Mouse (Mus musculus) hindbrain, embryonic 12.5 days (tissue): ENCODE measurements at regions not wholly inside any gene's neighbourhood (a gene's known extent, or its start where the extent isn't known, plus 50 kb on each side); places are given as distances from the start of the nearest gene placed in this dataset.

ENCODE experiments used
- ATAC-seq: fragments of 200-750 bp; cut with Nextera tagmentation; 2 replicates; pipeline ENCODE4 v1.8.0; 2017; ENCODE audit warnings: moderate TSS enrichment; ENCODE audit not compliant: low FRiP score
- H3K27ac ChIP-seq: fragments of 300-500 bp; sonication (generic); 2 replicates; pipeline ENCODE4 v1.5.1; 2016; ENCODE audit warnings: mild to moderate bottlenecking
- H3K27me3 ChIP-seq: fragments of 300-500 bp; sonication (generic); 2 replicates; pipeline ENCODE4 v1.6.1; 2016; ENCODE audit warnings: mild to moderate bottlenecking
- H3K36me3 ChIP-seq: fragments of 300-500 bp; sonication (generic); 2 replicates; pipeline ENCODE4 v1.6.1; 2016; ENCODE audit warnings: mild to moderate bottlenecking
- H3K4me1 ChIP-seq: fragments of 300-500 bp; sonication (generic); 2 replicates; pipeline ENCODE4 v1.6.1; 2016
- H3K4me2 ChIP-seq: fragments of 300-500 bp; sonication (generic); replicated peaks from 2 replicates; pipeline ENCODE4 v1.6.1; 2016; ENCODE audit warnings: mild to moderate bottlenecking
- H3K4me3 ChIP-seq: fragments of 300-500 bp; sonication (generic); 2 replicates; pipeline ENCODE4 v1.5.1; 2016; ENCODE audit warnings: mild to moderate bottlenecking
- H3K9ac ChIP-seq: fragments of 300-500 bp; sonication (generic); 2 replicates; pipeline ENCODE4 v1.6.1; 2016; ENCODE audit warnings: mild to moderate bottlenecking, moderate library complexity
- H3K9me3 ChIP-seq: fragments of 300-500 bp; sonication (generic); replicated peaks from 2 replicates; pipeline ENCODE4 v1.6.1; 2016; ENCODE audit warnings: mild to moderate bottlenecking
- WGBS: fragments of 180-500 bp; shearing (Covaris S2); methylation state at CpG from one replicate; pipeline ENCODE4 v1.1.7; 2016; 5-methylcytosine and 5-hydroxymethylcytosine counted together

DNA sequence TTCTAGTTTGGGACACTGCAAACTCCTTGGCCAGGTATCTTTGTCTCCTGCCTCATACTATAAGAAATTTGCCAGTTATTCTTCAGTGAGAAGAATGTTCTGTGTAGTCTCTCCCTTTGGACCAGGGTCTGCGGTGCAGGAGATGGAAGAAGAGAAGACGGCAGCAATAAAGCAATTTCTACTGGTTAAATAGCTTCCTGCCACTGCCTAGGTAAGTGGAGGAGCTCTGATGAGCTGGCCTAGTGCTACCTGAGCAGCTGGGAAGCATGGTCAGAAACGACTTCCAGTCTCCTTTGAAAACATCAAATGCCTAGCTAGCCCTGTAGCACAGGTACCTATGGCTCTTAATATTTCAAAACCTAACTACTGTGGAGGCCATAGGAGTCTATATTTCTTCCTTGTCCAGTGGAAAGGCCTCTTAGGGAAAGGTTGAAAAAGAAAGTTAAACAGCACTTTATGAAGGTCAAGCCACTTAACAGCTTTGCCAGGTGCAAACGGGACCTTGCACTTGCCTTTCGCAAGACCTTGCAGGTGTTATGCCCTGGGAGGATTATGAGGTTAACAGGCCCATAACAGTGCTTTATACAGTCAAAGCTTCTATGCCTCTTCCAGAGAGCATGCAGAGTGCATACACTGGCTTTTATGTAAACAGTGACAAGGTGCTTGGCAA, 351.9 kb downstream of the Serpinb8 start:
- no peaks in the 10 kb centered on the region for H3K9me3 ChIP-seq
- no peak for ATAC-seq
- no peak overlapping the region for H3K4me3 ChIP-seq
- H3K27ac ChIP-seq, result no peak overlapping the region
- no peaks in the 10 kb centered on the region for H3K4me1 ChIP-seq
- H3K4me2 ChIP-seq, result no peak overlapping the region
- H3K27me3 ChIP-seq, result no peaks in the 10 kb centered on the region
- WGBS, result 85% methylated on average over 5 of the region's 5 CpGs
- H3K9ac ChIP-seq, result no peak overlapping the region
- no peaks in the 10 kb centered on the region for H3K36me3 ChIP-seq

DNA sequence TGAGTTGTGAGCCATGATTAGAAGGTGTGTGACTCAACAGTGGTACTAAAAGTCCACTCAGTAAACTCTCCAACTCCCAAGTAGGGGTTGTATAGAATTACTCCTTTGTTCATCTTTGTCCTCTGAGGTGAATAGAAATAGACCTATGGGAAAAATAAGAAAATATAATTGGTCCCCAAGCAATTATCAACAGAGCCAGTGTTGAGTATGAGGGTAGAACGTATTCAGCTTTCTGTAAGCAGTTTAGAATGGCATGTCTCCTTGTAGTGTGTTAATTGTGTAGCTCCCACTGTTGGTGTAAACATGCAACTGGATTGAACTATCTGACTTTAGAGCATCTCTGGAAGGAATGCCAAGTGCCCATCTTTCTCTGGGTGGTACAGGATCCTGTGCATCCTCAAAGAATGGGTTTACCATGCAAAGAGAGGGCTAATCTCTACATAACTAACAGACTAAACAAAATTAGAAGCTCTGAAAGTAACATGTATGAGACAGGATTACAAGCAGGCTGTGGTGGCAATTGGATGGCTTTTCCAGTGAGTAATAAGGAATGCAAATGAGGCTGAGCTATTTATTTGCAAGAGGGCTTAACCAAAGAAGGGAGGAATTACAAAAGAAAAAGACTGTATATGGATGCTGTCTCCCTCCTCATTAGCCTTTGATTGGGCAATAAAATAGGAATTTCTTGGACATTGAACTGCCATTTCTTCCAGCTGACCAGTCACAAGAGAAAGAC, 356.6 kb downstream of the Serpinb8 start:
- Histone ChIP-seq H3K36me3 (no peaks in the 10 kb centered on the region), H3K4me2 (no peak overlapping the region), H3K27ac (no peak overlapping the region), H3K4me3 (no peak overlapping the region), H3K9ac (no peak overlapping the region), H3K4me1 (no peaks in the 10 kb centered on the region), H3K27me3 (no peaks in the 10 kb centered on the region), H3K9me3 (no peaks in the 10 kb centered on the region)
- WGBS, result 69% methylated on average over 1 of the region's 1 CpGs
- no peak for ATAC-seq

DNA sequence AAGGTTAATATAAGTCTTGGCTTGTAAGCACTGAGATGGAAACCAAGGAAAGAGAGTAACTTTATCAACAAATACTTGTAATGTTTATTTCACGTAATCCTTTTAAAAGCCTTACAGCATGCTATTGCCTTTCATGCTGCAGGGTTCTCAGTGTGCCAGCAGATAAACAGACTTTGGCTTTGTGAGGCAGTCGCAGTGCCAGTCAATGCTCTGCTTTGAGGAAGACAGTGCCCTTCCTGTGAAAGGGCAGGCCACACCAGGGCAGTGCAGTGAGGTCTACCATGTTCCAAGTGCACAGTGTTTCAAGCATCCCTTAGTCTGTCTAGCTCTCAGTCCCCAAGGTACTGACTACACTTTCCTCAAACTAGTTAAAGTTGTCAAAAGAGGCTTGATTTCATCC, 360.6 kb downstream of the Serpinb8 start:
- Histone ChIP-seq H3K4me1 (no peaks in the 10 kb centered on the region), H3K36me3 (no peaks in the 10 kb centered on the region), H3K27ac (no peak overlapping the region), H3K4me2 (no peak overlapping the region), H3K4me3 (no peak overlapping the region), H3K9me3 (no peaks in the 10 kb centered on the region), H3K27me3 (no peaks in the 10 kb centered on the region), H3K9ac (no peak overlapping the region)
- 67% methylated on average over 2 of the region's 2 CpGs for WGBS
- ATAC-seq, result no peak

DNA sequence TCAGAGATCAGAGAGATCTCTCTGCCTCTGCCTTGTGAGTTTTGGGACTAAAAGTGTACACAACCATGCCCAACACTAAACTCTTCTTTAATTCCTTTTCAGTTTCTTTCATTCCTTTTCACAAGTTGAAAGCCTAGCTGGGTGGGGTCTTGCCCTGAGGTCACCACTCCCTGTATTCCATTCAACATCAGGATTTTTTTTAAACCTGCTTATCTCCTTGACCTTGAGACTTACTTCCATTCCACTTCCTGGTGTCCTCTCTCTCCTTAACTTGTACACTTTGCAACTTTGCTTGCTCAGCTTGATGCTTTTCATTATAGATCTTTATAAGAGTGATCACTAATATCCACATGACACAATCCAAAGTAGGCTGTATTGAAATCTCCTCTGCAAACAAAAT, 371.2 kb downstream of the Serpinb8 start:
- Histone ChIP-seq H3K4me2 (no peak overlapping the region), H3K9me3 (no peaks in the 10 kb centered on the region), H3K9ac (no peak overlapping the region), H3K27me3 (no peaks in the 10 kb centered on the region), H3K4me3 (no peak overlapping the region), H3K36me3 (no peaks in the 10 kb centered on the region), H3K4me1 (no peaks in the 10 kb centered on the region), H3K27ac (no peak overlapping the region)
- ATAC-seq, result no peak

DNA sequence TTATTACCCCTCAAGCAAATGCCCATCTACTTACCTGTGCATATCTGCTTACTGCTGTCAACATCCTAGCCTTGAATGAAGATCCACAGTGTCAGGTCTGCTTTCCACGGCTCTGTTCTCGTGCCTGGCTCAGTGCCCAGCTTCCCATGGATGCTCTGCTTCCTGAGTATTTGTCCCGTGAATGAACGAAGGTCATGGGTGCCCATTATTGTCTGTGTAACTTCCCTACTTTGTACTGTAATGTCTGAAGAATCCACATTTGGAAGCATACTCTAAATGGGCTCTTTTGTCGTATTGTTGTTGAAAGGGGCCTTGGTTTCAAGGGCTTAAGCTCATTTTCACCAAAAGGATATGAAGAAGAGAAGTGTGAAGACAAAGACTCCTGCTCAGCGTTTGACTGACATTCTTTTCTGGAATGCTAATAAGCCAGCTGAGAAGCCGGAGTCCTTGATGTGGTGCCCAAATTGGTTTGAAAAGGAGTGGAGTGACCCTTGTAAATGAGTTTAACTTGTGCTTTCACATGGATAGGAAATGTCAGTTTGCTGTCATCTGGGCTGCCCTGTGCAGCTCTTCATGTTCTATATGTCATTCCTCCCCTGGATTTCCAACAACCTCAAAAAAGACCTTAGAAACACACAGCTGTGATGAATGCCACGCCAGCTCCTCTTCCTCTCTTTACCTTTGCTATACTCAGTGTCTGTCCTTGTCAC, 386.0 kb downstream of the Serpinb8 start:
- WGBS, result 35% methylated on average over 8 of the region's 8 CpGs
- H3K4me1 ChIP-seq, result peaks cover 9% of the 10 kb centered on the region
- H3K36me3 ChIP-seq, result no peaks in the 10 kb centered on the region
- ATAC-seq, result peak; percentile 57
- H3K9ac ChIP-seq, result no peak overlapping the region
- H3K27me3 ChIP-seq, result no peaks in the 10 kb centered on the region
- no peaks in the 10 kb centered on the region for H3K9me3 ChIP-seq
- no peak overlapping the region for H3K27ac ChIP-seq
- no peak overlapping the region for H3K4me3 ChIP-seq
- no peak overlapping the region for H3K4me2 ChIP-seq

DNA sequence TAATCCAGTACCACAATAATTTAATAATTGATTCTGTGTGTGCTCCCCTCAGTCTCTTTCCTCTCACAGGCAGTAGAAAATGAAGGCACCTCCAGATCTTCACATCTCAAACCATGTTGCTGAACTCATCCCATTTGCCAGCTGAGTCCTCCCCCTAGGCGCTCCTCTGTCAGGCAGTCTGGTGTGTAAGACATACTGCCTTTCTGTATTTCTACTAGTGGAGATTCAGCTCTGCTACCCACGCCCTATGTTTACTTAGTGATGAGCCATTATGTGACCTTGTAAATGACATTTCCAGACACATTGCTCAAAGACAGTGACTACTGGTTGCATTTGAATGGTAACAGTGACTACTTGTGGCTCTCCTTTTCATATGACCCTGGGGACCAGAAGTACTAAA, 387.9 kb downstream of the Serpinb8 start:
- ATAC-seq, result no peak
- no peak overlapping the region for H3K27ac ChIP-seq
- no peaks in the 10 kb centered on the region for H3K9me3 ChIP-seq
- no peaks in the 10 kb centered on the region for H3K27me3 ChIP-seq
- no peaks in the 10 kb centered on the region for H3K36me3 ChIP-seq
- no peak overlapping the region for H3K4me3 ChIP-seq
- H3K4me2 ChIP-seq, result no peak overlapping the region
- no peak overlapping the region for H3K9ac ChIP-seq
- H3K4me1 ChIP-seq, result peaks cover 9% of the 10 kb centered on the region
- WGBS, result 66% methylated on average over 2 of the region's 2 CpGs

DNA sequence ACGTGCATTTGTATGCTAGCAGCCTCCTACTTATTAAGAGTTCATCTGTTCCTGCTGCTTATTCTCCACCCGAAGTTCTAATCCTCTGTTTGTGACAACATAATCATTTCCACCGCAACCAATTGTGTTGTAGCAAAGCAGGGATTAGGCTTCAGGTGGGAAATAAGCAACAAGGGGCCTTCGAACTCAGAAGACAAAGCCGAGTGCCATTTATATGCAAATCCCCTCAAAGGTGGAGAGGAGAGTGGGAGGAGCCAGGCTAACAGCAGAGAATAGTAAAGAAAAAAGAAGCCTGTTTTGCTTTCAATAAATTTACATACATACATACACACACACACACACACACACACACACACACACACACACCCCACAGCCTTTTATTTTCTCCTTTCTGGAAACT, 388.6 kb downstream of the Serpinb8 start:
- no peak overlapping the region for H3K9ac ChIP-seq
- no peak overlapping the region for H3K4me3 ChIP-seq
- WGBS, result 15% methylated on average over 5 of the region's 5 CpGs
- ATAC-seq, result peak; percentile 41
- H3K4me2 ChIP-seq, result no peak overlapping the region
- H3K4me1 ChIP-seq, result peaks cover 9% of the 10 kb centered on the region
- H3K27ac ChIP-seq, result no peak overlapping the region
- no peaks in the 10 kb centered on the region for H3K27me3 ChIP-seq
- no peaks in the 10 kb centered on the region for H3K9me3 ChIP-seq
- no peaks in the 10 kb centered on the region for H3K36me3 ChIP-seq

DNA sequence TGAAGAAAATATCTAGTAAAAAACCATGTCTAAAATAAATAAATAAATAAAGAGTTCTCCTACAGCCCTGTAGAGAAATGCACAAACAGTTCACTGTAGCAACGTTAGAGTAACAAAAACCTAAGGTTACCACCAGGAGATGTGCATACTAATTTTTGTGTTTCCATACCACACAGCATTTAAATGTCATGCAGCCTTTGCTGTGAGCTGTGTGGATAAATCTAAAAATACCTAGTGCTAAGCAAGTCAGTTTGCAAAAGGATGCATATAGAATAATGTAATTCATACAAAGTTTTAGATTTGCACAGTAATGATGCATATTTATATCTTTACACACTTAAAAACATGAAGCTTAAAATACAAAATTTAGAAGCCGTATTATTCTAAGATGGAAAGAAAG, 395.8 kb downstream of the Serpinb8 start:
- 83% methylated on average over 2 of the region's 2 CpGs for WGBS
- Histone ChIP-seq H3K27ac (no peak overlapping the region), H3K9ac (no peak overlapping the region), H3K9me3 (no peaks in the 10 kb centered on the region), H3K27me3 (no peaks in the 10 kb centered on the region), H3K36me3 (no peaks in the 10 kb centered on the region), H3K4me2 (no peak overlapping the region), H3K4me3 (no peak overlapping the region), H3K4me1 (no peaks in the 10 kb centered on the region)
- ATAC-seq, result no peak

DNA sequence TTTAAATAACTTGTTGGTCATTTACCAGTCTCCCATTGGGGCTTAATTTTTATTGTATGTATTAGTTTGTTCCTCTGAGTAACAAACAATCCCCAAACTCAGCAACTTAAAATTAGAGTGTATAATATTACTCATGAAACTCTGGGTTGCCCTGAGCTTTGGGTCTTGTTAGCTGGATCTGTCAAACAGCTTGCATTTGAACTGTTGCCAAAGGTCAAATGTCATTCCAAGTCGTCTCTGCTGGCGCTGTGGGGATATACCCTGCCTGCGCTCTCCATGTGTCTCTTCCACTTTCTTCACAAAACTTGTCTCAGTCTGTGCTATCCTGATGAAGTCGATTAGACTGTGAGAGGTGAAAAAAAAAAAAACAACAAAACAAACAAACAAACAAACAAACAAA, 398.3 kb downstream of the Serpinb8 start:
- Histone ChIP-seq H3K4me3 (no peak overlapping the region), H3K27ac (no peak overlapping the region), H3K27me3 (no peaks in the 10 kb centered on the region), H3K4me2 (no peak overlapping the region), H3K4me1 (no peaks in the 10 kb centered on the region), H3K9ac (no peak overlapping the region), H3K9me3 (no peaks in the 10 kb centered on the region), H3K36me3 (no peaks in the 10 kb centered on the region)
- ATAC-seq, result no peak
- WGBS, result 53% methylated on average over 4 of the region's 4 CpGs

DNA sequence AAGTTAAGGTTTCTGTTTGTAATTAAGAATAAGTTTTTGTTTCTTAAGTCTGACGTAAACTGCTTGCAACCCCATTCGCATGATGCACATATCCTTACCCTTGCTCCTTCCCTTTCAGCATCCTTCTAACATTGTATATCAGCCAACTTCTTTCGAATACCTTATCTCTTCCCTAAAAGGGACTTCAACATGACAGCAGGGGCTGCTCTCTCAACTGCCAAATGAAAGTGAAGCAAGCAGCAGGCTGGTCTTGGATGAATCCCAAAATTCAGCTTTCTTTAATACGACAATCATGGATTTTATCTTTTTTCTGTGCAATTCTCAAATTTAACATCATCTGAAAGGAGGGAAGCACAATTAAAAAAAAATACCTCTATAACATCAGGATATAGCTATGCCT, 403.2 kb downstream of the Serpinb8 start:
- Histone ChIP-seq H3K4me2 (no peak overlapping the region), H3K27ac (no peak overlapping the region), H3K4me3 (no peak overlapping the region), H3K27me3 (no peaks in the 10 kb centered on the region), H3K9me3 (no peaks in the 10 kb centered on the region), H3K36me3 (no peaks in the 10 kb centered on the region), H3K9ac (no peak overlapping the region), H3K4me1 (no peaks in the 10 kb centered on the region)
- WGBS, result 94% methylated on average over 4 of the region's 4 CpGs
- no peak for ATAC-seq

DNA sequence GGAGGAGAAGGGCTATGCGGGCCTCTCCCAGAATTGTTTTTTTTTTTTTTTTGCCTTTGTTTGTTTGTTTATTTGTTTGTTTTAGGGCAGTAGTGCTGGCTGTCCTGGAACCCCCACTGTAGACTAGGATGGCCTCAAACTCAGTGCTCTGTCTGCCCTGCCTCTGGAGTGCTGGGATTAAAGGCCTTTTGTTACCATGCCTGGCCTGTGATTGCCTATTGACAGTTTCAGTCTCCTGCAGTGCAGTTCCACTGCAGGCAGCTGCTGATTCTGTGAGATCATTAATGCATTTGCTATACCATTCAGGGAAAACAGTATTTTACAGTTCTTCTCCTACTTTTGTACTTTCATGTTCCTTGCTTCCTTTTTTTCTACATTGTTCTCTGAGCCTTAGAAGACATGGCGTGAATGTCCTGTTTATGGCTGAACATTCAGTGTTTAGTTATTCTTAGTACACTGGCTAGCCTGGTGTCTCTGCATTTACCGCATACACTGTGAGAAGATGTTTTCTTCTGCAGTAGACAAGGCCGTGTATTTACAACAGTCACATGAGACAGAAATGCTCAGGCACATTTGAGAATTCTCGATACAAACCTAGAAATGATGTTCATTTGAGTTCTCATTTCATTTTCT, 434.0 kb downstream of the Serpinb8 start:
- WGBS, result 55% methylated on average over 5 of the region's 5 CpGs
- no peaks in the 10 kb centered on the region for H3K36me3 ChIP-seq
- no peaks in the 10 kb centered on the region for H3K4me1 ChIP-seq
- H3K27me3 ChIP-seq, result no peaks in the 10 kb centered on the region
- no peak overlapping the region for H3K4me3 ChIP-seq
- no peak overlapping the region for H3K9ac ChIP-seq
- H3K9me3 ChIP-seq, result no peaks in the 10 kb centered on the region
- no peak for ATAC-seq
- no peak overlapping the region for H3K4me2 ChIP-seq
- no peak overlapping the region for H3K27ac ChIP-seq

DNA sequence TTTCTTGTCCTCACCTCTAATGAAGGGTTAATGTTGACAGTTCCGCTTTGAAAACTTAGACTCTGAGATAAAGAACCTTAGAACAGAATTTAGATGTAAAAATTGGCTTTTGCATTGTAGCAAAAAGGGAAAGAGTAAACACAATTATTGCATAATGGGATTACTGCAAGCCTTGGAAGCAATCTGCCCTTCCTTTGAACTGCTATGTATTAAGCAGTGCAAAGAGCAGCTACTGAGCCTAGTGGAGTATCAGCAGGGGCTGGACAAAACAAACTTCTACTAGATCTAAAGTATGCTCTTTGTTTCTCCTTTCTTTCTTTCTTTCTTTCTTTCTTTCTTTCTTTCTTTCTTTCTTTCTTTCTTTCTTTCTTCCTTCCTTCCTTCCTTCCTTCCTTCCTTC, 434.9 kb downstream of the Serpinb8 start:
- Histone ChIP-seq H3K9ac (no peak overlapping the region), H3K36me3 (no peaks in the 10 kb centered on the region), H3K27ac (no peak overlapping the region), H3K9me3 (no peaks in the 10 kb centered on the region), H3K4me3 (no peak overlapping the region), H3K27me3 (no peaks in the 10 kb centered on the region), H3K4me1 (no peaks in the 10 kb centered on the region), H3K4me2 (no peak overlapping the region)
- ATAC-seq, result no peak
- 67% methylated on average over 1 of the region's 1 CpGs for WGBS
